Mouse (Mus musculus): Measurements from ENCODE around the gene Xrra1. TPM values are rescaled to one million over a fixed set of nuclear protein-coding genes. Genes with fewer than 3 reads are reported as not detected.
A peak's percentile ranks its signal among the peaks of the same experiment; 100 is the strongest.
"Not testable (repeated sequence)": the region's sequence is repeated elsewhere in the genome, so short reads cannot be mapped to it uniquely, and the experiment has no call there.

Xrra1 gene
- polyA plus RNA-seq, 1 experiment from 2014 or later: 0.44 TPM

DNA sequence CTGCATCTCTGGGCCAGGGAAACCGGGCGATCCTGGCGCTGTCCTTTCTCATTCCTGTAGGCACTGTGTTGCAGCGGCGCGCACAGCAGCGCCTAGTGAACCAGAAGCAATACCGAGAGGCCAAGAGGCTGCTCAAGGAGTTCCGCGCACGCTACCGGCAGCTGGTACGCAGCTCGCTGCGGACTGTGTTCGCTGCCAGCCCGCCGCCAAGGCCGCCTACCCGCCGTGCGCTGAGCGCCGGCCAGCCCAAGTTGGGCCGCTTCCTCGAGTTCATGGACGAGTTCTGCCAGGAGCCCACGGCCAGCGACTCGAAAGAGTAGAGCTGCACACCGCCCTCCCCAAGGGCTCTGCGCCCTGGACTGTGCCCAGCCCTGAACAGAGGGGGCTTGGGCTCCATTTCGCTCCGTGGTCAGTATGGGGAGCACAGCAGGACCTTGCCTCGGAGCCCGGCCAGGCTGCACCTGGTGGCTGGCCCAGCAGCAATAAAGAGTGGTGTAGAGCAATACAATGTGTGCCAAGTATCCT is 58.5 kb downstream of the Xrra1 start:
- 1% methylated on average over 36 of the region's 36 CpGs for WGBS
- Histone ChIP-seq H3K9me3 (ENCODE audit: control insufficient read depth, low read length) (no peaks in the 10 kb centered on the region), H3K9ac (ENCODE audit: low read length) (peak overlapping the region; percentile 54), H3K36me3 (ENCODE audit: control insufficient read depth, insufficient read depth, low read length) (no peaks in the 10 kb centered on the region), H3K27me3 (ENCODE audit: control insufficient read depth, insufficient read depth, low read length) (no peaks in the 10 kb centered on the region; the same call in 1 of the 2 replicates), H3K27ac (ENCODE audit: low read depth, low read length) (no peak overlapping the region), H3K4me1 (ENCODE audit: control insufficient read depth, insufficient read depth, low read length) (peaks cover 12% of the 10 kb centered on the region), H3K4me2 (peak overlapping the region; percentile 78), H3K4me3 (ENCODE audit: low read depth, low read length) (peak overlapping the region; percentile 28)
- peak; percentile 64 for ATAC-seq (ENCODE audit: low FRiP score)
- peak; percentile 93 for DNase-seq (ENCODE audit: low spot score, missing footprints)

DNA sequence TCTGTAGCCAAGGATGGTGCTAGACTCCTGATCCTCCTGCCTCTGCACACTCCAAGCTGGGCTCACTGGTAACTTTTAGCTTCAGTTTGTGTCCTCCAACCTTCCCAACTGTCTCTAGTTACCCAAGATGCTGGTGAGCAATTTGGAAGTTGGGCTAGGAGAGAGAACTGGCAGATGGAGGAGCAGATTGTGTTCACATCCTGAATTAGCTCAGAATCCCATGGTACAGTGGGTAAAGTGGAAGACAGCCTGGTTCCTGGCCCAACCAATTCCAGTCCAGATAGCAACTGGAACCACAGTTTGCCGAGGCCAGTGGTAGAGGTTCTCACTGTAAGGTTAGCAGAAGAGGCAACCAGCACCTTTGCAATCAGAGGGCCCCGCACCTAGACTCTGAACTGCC is 60.2 kb downstream of the Xrra1 start:
- Histone ChIP-seq H3K36me3 (ENCODE audit: control insufficient read depth, insufficient read depth, low read length) (peaks cover 2% of the 10 kb centered on the region; the same call in 1 of the 2 replicates), H3K4me3 (ENCODE audit: low read depth, low read length) (no peak overlapping the region), H3K4me1 (ENCODE audit: control insufficient read depth, insufficient read depth, low read length) (peaks cover 12% of the 10 kb centered on the region), H3K27ac (ENCODE audit: low read depth, low read length) (no peak overlapping the region), H3K9ac (ENCODE audit: low read length) (no peak overlapping the region), H3K9me3 (ENCODE audit: control insufficient read depth, low read length) (no peaks in the 10 kb centered on the region), H3K27me3 (ENCODE audit: control insufficient read depth, insufficient read depth, low read length) (no peaks in the 10 kb centered on the region; the same call in 1 of the 2 replicates), H3K4me2 (no peak overlapping the region)
- no peak for DNase-seq (ENCODE audit: low spot score, missing footprints)
- no peak for ATAC-seq (ENCODE audit: low FRiP score)
- 94% methylated on average over 2 of the region's 2 CpGs for WGBS

DNA sequence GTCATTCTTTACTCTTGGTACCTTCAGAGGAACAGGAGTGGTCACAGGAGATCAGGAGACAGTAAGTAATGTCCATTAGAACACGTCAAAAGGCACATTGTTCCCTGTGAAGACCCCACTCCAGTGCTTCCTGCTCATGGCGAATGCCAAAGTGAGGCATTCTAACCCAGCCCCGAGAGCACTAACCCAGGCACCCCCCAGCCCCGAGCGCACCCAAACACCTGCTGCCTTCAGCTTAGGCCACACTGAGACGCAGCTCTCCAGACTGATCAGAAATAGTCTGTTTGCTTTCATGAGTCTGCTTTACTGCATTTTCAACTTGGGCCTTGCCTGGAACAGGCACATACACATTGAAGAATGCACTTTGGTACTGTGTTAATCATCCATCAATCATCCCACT is 61.1 kb downstream of the Xrra1 start:
- Histone ChIP-seq H3K4me1 (ENCODE audit: control insufficient read depth, insufficient read depth, low read length) (peaks cover 12% of the 10 kb centered on the region), H3K27me3 (ENCODE audit: control insufficient read depth, insufficient read depth, low read length) (no peaks in the 10 kb centered on the region; the same call in 1 of the 2 replicates), H3K4me2 (no peak overlapping the region), H3K4me3 (ENCODE audit: low read depth, low read length) (no peak overlapping the region), H3K9ac (ENCODE audit: low read length) (no peak overlapping the region), H3K27ac (ENCODE audit: low read depth, low read length) (no peak overlapping the region), H3K36me3 (ENCODE audit: control insufficient read depth, insufficient read depth, low read length) (peaks cover 4% of the 10 kb centered on the region; the same call in 1 of the 2 replicates), H3K9me3 (ENCODE audit: control insufficient read depth, low read length) (no peaks in the 10 kb centered on the region)
- WGBS: 94% methylated on average over 6 of the region's 6 CpGs
- ATAC-seq (ENCODE audit: low FRiP score) (no peak), DNase-seq (ENCODE audit: low spot score, missing footprints) (no peak)

DNA sequence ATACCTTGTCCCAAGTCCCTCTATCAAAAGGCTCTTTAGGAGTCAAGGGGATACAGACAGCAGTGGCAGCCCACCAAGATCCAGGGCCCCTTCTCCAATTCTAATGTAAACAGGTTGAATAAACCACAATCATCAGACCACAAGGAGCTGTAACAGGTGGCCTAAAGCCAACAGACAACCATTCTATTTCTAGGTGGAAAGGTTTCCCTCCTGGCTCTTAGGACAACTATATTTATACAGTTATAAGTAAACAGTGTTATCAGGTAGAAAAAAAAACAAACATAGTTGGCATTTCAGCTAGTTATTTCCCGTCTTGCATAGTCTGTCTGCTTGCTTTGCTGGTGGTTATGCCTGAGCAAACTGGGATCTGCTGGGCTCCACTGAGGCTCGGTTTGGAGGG is 61.5 kb downstream of the Xrra1 start:
- no peak overlapping the region for H3K4me3 ChIP-seq (ENCODE audit: low read depth, low read length)
- H3K9ac ChIP-seq (ENCODE audit: low read length): no peak overlapping the region
- H3K36me3 ChIP-seq (ENCODE audit: control insufficient read depth, insufficient read depth, low read length): peaks cover 7% of the 10 kb centered on the region; the same call in 1 of the 2 replicates
- peaks cover 12% of the 10 kb centered on the region for H3K4me1 ChIP-seq (ENCODE audit: control insufficient read depth, insufficient read depth, low read length)
- H3K9me3 ChIP-seq (ENCODE audit: control insufficient read depth, low read length): no peaks in the 10 kb centered on the region
- no peak overlapping the region for H3K27ac ChIP-seq (ENCODE audit: low read depth, low read length)
- no peak for DNase-seq (ENCODE audit: low spot score, missing footprints)
- 80% methylated on average over 2 of the region's 2 CpGs for WGBS
- no peak overlapping the region for H3K4me2 ChIP-seq
- ATAC-seq (ENCODE audit: low FRiP score): no peak
- no peaks in the 10 kb centered on the region; the same call in 1 of the 2 replicates for H3K27me3 ChIP-seq (ENCODE audit: control insufficient read depth, insufficient read depth, low read length)

DNA sequence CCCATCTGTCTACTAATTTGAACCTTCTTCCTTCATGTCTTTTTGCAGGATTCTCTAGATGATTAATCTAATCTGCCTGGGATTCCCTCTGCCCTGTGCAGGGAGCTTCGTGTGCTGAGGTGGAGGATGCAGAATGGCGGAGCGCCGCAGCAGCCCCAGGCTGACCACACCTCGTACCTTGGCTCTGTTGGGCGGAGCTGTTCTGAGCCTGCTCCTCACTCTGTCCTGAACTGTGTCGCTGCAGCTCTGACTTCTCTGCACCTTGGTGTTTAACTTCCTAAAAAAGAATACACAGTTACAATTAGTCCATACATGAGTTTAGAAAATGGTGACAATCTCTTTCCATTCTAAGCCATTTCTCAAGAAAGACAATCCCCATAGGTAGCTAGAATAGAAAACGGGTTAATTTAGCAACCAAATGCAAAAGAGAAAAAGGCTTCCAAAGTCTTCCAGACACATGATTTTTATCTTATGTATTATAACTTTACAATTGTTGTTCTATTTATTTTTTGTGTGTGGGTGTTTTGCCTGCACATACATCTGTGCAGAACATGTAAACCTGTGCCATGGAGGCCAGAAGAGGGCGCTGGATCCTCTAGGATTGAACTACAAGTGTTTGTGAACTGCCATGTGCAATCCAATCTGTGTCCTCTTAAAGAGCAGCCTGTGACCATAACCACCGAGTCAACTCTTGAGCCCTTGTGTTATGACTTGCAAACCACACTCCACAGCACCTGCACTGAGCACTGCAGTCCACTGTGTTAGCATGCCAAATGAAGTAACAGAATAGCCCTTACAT is 68.2 kb downstream of the Xrra1 start:
- H3K36me3 ChIP-seq (ENCODE audit: control insufficient read depth, insufficient read depth, low read length): peaks cover 19% of the 10 kb centered on the region

DNA sequence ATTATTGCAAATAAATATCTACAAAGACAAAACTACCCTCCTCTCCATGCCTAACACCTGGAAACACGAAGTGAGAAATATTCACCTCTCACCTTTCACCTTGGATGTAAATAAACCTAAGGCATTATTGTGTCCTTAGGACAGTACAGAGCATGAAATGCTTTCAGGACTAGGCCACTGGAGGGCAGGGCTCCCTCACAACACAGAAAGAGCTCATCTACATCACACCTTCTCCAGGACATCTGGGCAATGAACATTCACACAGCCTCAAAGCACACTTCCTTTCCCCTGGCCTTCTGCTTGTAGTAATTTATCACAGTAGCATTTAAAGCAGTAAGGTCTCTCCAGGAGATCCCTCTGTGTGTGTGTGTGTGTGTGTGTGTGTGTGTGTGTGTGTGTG is 76.8 kb downstream of the Xrra1 start:
- Histone ChIP-seq H3K36me3 (ENCODE audit: control insufficient read depth, insufficient read depth, low read length) (peaks cover 6% of the 10 kb centered on the region), H3K27ac (ENCODE audit: low read depth, low read length) (no peak overlapping the region), H3K4me3 (ENCODE audit: low read depth, low read length) (no peak overlapping the region), H3K4me1 (ENCODE audit: control insufficient read depth, insufficient read depth, low read length) (no peaks in the 10 kb centered on the region), H3K4me2 (no peak overlapping the region), H3K9ac (ENCODE audit: low read length) (no peak overlapping the region), H3K27me3 (ENCODE audit: control insufficient read depth, insufficient read depth, low read length) (no peaks in the 10 kb centered on the region), H3K9me3 (ENCODE audit: control insufficient read depth, low read length) (no peaks in the 10 kb centered on the region)
- 93% methylated on average over 1 of the region's 1 CpGs for WGBS
- no peak for DNase-seq (ENCODE audit: low spot score, missing footprints)
- ATAC-seq (ENCODE audit: low FRiP score): no peak

More for the DNA sequence above, 68.2 kb downstream of the Xrra1 start:
- H3K9me3 ChIP-seq (ENCODE audit: control insufficient read depth, low read length): no peaks in the 10 kb centered on the region
- 83% methylated on average over 10 of the region's 10 CpGs for whole genome bisulfite sequencing
- H3K4me2 ChIP-seq: no peak overlapping the region
- no peaks in the 10 kb centered on the region for H3K4me1 ChIP-seq (ENCODE audit: control insufficient read depth, insufficient read depth, low read length)
- no peak overlapping the region for H3K27ac ChIP-seq (ENCODE audit: low read depth, low read length)
- H3K4me3 ChIP-seq (ENCODE audit: low read depth, low read length): no peak overlapping the region
- DNase-seq (ENCODE audit: low spot score, missing footprints) (peak; percentile 85), ATAC-seq (ENCODE audit: low FRiP score) (no peak)
- no peak overlapping the region for H3K9ac ChIP-seq (ENCODE audit: low read length)
- no peaks in the 10 kb centered on the region for H3K27me3 ChIP-seq (ENCODE audit: control insufficient read depth, insufficient read depth, low read length)

DNA sequence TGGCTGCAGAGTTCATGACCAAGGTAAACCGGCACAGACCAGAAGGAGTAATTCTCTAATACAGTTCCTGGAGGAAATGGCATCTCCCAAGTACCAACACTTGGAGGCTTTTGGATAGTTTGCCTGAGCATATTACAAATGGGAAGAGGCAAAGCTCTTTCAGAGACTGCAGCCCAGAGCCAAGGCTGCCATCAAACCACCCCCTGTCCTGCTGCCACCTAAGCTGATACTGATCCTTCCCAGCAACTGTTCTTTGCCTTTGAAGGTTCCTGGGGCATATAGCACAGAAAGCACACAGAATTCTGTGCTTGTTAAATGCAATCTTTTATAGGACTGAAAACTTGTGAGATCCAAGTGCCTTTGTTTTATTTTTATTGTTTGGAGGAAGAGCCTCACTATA is 81.8 kb downstream of the Xrra1 start:
- no peak for DNase-seq (ENCODE audit: low spot score, missing footprints)
- H3K9me3 ChIP-seq (ENCODE audit: control insufficient read depth, low read length): no peaks in the 10 kb centered on the region
- no peak for ATAC-seq (ENCODE audit: low FRiP score)
- H3K27ac ChIP-seq (ENCODE audit: low read depth, low read length): no peak overlapping the region
- no peak overlapping the region for H3K4me2 ChIP-seq
- no peak overlapping the region for H3K9ac ChIP-seq (ENCODE audit: low read length)
- H3K36me3 ChIP-seq (ENCODE audit: control insufficient read depth, insufficient read depth, low read length): peaks cover 18% of the 10 kb centered on the region; the same call in 1 of the 2 replicates
- 95% methylated on average over 1 of the region's 1 CpGs for WGBS
- H3K4me3 ChIP-seq (ENCODE audit: low read depth, low read length): no peak overlapping the region
- no peaks in the 10 kb centered on the region for H3K4me1 ChIP-seq (ENCODE audit: control insufficient read depth, insufficient read depth, low read length)
- H3K27me3 ChIP-seq (ENCODE audit: control insufficient read depth, insufficient read depth, low read length): no peaks in the 10 kb centered on the region

DNA sequence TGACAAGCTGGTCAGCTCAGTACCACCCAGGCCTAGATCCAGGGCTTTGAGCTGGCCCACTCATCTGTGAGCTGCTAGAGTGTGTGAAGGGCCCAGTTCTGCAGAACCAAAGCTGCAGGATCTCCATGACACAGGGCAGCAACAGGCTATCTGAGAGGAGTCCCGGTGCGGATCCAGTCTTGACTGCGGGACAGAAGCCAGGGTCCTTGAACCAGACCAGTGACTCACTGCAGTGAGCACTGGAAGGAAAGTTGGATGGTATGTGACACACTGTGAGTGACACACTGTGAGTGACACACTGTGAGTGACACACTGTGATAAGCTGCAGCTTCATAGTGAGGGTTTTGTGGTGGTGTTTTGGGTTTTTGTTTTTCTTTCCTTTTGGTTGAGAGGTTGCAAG is 85.6 kb downstream of the Xrra1 start:
- Histone ChIP-seq H3K27me3 (ENCODE audit: control insufficient read depth, insufficient read depth, low read length) (no peaks in the 10 kb centered on the region), H3K27ac (ENCODE audit: low read depth, low read length) (no peak overlapping the region), H3K4me1 (ENCODE audit: control insufficient read depth, insufficient read depth, low read length) (no peaks in the 10 kb centered on the region), H3K36me3 (ENCODE audit: control insufficient read depth, insufficient read depth, low read length) (peaks cover 33% of the 10 kb centered on the region), H3K9ac (ENCODE audit: low read length) (no peak overlapping the region), H3K9me3 (ENCODE audit: control insufficient read depth, low read length) (peaks cover 3% of the 10 kb centered on the region; the same call in 1 of the 2 replicates), H3K4me2 (no peak overlapping the region), H3K4me3 (ENCODE audit: low read depth, low read length) (no peak overlapping the region)
- ATAC-seq (ENCODE audit: low FRiP score) (no peak), DNase-seq (ENCODE audit: low spot score, missing footprints) (no peak)
- 98% methylated on average over 3 of the region's 3 CpGs for WGBS

DNA sequence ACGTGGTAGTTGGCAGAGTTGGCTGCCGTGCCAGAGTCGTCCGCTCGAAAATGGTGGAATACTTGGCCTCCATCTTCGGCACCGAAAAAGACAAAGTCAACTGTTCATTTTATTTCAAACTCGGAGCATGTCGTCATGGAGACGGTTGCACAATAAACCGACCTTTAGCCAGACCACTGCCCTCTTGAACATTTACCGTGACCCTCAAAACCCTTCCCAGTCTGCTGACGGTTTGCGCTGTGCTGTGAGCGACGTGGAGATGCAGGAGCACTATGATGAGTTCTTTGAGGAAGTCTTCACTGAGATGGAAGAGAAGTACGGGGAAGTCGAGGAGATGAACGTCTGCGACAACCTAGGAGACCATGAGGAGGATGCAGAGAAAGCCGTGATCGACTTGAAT is 86.1 kb downstream of the Xrra1 start:
- H3K27me3 ChIP-seq (ENCODE audit: control insufficient read depth, insufficient read depth, low read length); ATAC-seq (ENCODE audit: low FRiP score); DNase-seq (ENCODE audit: low spot score, missing footprints); H3K4me2 ChIP-seq; H3K4me1 ChIP-seq (ENCODE audit: control insufficient read depth, insufficient read depth, low read length); H3K9ac ChIP-seq (ENCODE audit: low read length); H3K27ac ChIP-seq (ENCODE audit: low read depth, low read length); H3K9me3 ChIP-seq (ENCODE audit: control insufficient read depth, low read length); H3K4me3 ChIP-seq (ENCODE audit: low read depth, low read length): not testable (repeated sequence)
- peaks cover 33% of the 10 kb centered on the region for H3K36me3 ChIP-seq (ENCODE audit: control insufficient read depth, insufficient read depth, low read length)
- 95% methylated on average over 22 of the region's 22 CpGs for WGBS
